Mouse (Mus musculus) gastrocnemius, postnatal 36 days (tissue): ENCODE measurements around the gene Sigirr. TPM values are rescaled to one million over a fixed set of nuclear protein-coding genes. Genes with fewer than 3 reads are reported as not detected.

Experiments used
- DNase-seq, 2 experiments: peaks; one replicate each; pipeline ENCODE4 v3.0.0; 2022
- intact Hi-C: fragments of 180-260 bp; cut with DNase I; formaldehyde crosslinking; loops from one replicate; pipeline ENCODE4 v1.15.1; 2025
- total RNA-seq, 2 experiments: library from RNA; stranded (reverse); gene quantifications; 2 replicates each; pipeline ENCODE4 v1.2.3; 2021

The Sigirr gene
- total RNA-seq, 2 experiments from 2014 or later = 1.7 to 2.0 TPM

DNA sequence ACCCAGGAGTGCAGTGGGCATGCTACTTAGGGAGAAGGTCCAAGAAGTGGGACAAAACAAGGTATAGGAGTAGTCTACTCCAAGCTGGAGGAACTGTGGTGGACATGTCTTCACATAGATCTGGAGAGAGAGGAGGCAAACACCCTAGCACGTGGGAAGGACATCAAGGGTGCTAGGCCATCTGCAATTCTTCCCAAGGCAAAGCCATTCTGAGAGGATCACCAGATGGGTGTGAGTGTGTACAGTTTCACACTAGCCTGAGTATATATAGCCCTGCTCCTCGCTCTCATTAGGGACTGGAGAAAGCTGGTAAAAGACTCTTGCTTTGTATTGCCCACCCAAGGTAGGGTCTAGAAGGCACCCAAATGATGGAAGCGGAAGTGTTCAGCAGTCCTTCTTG lies 37.0 kb downstream of the Sigirr start:
- no peak for DNase-seq
- intact Hi-C loops = no loop called here

DNA sequence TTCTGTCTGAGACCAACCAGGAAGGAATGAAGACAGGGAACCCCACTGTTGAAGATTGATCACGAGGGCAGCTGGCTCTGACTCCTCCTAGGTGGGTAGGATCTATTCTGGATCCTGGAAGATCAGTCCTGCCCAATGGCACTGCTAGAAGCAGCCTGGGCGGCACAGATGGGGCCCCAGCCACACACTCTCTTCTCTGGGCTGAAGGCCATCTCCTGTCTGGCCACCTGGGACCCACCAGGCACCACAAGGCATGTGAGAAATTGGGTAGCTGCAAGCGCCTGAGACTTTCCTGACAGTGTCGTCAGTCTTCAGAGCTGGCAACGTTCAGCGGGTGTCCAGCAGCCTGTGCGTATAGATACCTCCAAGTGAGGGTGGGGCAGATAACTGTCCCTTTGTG lies 37.8 kb downstream of the Sigirr start:
- no peak for DNase-seq
- intact Hi-C loops = no loop called here

DNA sequence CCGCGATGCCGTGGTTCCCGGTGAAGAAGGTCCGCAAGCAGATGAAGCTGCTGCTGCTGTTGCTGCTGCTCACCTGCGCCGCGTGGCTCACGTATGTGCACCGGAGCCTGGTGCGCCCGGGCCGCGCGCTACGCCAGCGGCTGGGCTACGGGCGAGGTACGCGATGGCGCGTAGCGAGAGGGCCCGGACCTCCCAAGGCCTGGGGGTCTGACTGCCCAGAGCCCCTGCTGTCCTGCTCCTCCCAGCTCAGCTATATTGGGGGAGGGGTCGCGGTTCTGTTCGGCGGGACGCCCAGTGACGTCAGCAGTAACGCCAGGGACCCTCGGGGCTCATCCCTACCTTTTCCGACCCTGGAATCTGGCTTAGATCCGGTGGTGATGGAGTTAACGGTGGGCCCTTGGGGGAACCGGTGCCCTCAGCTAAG lies 39.1 kb downstream of the Sigirr start:
- intact Hi-C loops = no loop called here
- no peak for DNase-seq

DNA sequence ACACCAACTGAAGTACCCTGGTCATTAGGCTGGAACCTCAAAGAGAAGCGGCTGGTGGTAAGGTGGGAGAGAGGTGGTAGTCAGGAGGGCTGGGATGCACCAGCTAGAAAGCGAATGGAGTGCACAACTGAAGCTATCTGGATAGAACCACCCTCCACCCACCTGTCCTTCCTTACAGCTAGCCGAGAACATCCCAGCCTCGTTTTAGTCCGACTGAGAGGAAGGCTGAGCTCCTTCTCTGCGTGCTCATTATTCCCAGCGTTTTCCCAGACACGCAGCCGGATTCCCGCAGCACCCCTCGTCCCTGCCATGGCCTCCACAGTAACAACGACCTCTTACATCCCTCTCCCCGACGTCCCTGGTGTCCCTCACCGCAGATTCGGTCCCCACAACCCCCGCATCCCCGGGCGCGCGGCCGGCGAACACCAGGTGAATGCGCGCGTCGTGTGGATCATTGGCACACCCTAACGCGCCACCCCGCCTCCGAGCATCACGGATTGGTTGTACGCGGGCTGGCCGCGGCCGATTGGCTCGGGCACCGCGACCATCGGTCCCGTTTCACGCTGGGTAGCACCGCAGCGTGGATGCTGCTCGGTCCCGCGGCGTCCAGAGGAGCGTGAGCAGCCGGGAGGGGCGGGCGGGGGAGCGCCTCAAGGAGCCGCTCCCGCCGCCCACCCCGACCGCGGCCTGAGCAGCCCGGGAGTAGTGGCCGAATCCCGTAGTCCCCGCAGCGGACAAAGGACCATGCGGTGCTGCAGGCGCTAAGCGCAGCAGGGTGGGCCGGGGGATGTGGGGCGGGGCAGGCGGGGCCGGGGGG lies 39.7 kb downstream of the Sigirr start, which contains the start of gene B4galnt4:
Gene B4galnt4 (plus strand): TSS at position 679 of the 817 bp plus-strand sequence.
- peak in 1 of 2 experiments; percentile 50 for DNase-seq
- intact Hi-C loops = no loop called here

DNA sequence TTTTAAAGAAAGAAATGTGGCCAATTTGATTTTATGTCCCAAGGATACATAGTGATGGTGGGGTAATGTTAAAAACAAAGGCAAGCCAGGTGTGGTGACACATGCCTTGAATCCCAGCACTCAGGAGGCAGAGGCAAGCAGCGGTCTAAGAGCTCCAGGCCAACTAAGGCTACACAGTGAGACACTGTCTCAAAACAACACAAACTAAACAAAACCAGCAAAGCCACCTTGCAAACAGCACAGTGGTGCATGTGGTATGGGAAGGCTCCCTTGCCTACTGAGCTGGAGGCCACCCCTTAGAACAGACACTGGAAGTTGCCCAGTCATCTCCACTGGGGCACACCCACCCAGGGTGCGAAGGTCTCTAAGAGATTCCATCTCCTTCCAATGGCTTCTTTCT lies 40.4 kb downstream of the Sigirr start:
- DNase-seq = no peak
- intact Hi-C loops = no loop called here

DNA sequence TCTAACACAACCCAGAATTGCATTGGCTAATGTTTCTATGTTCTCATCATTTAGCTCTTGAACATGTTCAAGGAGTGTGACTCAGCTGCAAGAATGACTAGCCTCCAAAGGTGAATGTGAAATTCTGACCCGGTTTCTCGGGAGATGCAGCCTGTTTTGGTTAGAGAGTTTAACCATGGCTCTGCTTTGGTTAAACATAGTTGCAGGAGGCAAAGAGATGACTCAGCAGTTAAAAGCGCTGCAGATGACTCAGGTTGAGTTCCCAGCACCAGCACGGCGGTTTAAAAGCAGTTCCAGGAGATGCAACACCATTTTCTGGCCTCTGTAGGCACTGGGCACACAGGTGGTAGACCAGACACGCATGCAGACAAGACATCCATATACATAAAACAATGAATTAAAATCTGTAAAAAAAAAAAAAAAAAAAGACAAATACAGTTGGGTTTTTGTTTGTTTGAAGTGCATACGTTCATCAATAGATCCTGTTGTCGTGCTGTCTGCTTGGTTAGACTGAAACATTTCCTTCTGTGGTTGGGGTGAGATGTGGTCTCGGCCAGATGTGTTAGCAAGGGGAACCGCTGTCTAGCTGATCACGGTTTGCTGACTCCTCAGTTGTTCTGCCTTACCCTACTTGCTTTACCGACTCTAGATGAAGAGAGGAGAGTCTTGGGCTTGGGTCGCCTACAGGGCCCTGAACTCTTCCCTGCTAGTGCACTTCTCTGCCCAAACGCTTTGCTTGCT lies 41.6 kb downstream of the Sigirr start:
- intact Hi-C loops = no loop called here
- DNase-seq = no peak

DNA sequence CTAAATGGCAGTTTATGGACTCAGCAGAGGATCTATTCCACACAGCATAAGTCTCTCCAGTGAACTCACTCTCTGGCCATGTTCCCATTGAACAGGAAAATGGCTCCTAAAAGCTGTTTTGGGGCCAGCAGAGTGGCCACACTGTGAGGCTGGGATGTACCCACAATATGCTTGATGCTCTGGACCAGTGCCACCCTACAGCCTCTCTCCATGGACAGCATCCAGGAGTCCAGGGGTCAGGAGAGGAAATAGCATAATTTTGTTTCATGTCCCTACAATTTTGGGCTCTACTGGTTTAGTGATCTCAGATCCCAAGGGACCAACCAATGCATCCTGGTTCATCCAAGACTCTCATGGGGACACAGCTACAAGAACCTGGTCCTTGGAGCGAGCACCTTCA lies 42.8 kb downstream of the Sigirr start:
- no peak for DNase-seq
- intact Hi-C loops = no loop called here

DNA sequence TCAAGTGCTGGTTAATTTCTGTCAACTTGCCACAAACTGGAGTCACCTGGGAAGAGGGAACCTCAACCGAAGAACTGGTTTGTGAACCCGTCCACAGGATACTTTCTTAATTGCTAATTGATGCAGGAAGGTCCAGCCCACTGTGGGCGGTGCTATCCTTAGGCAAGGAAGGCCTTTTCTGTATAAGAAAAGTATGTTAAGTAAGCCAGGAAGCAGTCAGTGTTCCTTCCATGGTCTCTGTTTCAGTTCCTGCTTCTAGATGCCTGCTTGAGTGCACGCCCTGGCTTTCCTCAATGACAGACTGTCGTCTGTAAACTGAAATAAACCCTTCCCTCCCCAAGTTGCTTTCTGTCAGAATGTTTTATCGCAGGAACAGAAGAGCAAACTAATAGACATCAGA lies 43.4 kb downstream of the Sigirr start:
- intact Hi-C loops = no loop called here
- no peak for DNase-seq

DNA sequence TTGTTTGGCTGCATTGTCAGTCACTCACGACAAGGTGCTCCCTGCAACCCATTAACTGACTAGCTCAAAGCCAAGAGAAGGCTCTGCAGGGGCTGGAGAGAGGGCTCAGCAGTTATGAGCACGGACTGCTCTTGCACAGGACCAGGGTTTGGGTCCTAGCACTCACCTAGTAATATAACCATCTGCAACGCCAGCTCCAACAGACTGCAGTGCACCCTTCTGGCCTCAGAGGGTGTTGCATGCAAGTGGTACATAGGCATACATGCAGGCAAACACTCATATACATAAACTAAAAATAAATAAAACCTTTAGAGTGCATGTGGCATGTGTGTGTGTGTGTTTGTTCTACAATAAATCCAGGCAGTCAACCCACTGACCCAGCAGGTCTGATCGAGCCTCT lies 44.6 kb downstream of the Sigirr start:
- intact Hi-C loops = no loop called here
- DNase-seq = no peak

DNA sequence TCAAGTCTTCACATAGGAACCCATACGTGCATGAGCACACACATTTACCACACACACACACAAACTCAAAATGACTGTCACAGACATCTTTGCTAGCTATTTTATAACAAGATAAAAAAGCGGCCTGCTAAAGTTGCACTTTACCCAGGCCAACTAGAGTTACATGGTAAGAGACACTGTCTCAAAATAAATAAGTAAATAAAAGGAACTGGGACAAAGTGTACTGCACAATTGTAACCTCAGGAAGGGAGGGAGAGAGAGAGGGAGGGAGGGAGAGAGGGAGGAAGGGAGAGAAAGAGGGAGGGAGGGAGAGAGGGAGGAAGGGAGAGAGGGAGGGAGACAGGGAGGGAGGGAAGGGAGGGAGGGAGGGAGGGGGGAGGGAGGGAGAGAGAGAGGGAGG lies 48.0 kb downstream of the Sigirr start:
- intact Hi-C loops = no loop called here

DNA sequence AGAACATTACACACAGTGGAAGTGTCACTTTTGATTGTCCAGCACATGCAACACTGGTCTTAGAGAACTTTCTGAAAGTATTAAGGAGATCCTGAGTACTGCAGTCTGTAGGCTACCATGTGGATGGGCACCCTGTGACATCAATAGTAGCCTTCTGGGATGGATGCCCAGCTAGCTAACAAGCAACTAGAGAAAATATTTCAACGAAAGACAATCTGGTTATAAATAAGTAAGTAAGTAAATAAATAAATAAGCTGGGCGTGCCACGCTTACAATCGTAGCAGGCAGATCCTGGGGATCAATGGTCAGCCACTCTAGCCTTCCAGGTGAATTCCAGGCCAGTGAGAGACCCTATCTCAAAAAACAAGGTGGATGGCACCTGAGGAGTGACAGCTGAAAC lies 48.4 kb downstream of the Sigirr start:
- DNase-seq = no peak
- intact Hi-C loops = no loop called here

More for the DNA sequence above, 48.0 kb downstream of the Sigirr start:
- no peak for DNase-seq

DNA sequence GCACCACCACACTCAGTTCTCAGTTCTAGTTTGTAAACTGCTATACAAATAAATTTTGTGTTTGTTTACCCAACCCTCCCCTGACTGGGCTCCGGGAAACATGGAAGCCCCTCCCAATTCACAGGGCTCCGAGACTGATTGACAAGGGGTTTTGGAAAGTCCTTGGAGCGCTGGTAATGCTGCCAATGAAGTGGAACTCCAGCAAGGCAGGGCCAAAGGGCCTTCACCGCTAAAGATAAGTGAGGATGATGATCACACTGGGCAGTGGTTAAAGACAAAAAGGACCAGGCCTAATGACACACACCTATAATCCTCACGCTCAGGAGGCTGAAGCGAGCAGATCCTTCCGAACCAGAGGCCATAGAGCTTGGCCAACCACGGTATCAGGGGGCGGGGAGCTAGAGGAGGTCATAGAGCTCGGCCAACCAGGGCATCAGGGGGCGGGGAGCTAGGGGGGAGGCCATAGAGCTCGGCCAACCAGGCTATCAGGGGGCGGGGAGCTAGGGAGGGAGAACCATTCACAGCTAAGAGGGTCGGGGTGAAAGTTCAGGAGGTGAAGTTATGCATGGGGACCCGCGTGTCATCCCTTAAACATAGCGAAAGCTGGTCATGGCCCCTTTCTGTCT lies 49.2 kb downstream of the Sigirr start:
- DNase-seq = no peak
- intact Hi-C loops = no loop called here

DNA sequence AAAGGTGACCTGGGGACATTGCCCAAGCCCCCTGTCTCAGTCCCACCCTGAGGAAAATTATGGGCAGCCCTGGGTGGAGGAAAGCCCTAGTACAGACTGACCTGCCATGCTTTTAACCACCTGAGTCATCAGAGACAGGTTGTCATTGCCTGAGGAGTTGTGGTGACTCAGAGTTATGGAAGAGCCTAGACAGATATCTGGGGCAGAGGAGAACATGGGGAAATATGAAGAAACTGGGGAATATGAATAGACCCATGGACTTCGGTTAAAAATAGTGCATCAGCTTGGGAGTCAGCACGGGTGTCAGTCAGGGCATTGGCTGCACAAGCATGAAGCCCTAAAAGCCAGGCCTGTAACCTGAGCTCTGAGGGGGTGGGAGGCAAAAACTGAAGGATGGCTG lies 51.0 kb downstream of the Sigirr start:
- intact Hi-C loops = loop anchor here (5.0 kb wide), 2 partner anchors 92 to 207 kb away; partner anchors contain the start of genes Gm45717 and Ifitm2
- no peak for DNase-seq

DNA sequence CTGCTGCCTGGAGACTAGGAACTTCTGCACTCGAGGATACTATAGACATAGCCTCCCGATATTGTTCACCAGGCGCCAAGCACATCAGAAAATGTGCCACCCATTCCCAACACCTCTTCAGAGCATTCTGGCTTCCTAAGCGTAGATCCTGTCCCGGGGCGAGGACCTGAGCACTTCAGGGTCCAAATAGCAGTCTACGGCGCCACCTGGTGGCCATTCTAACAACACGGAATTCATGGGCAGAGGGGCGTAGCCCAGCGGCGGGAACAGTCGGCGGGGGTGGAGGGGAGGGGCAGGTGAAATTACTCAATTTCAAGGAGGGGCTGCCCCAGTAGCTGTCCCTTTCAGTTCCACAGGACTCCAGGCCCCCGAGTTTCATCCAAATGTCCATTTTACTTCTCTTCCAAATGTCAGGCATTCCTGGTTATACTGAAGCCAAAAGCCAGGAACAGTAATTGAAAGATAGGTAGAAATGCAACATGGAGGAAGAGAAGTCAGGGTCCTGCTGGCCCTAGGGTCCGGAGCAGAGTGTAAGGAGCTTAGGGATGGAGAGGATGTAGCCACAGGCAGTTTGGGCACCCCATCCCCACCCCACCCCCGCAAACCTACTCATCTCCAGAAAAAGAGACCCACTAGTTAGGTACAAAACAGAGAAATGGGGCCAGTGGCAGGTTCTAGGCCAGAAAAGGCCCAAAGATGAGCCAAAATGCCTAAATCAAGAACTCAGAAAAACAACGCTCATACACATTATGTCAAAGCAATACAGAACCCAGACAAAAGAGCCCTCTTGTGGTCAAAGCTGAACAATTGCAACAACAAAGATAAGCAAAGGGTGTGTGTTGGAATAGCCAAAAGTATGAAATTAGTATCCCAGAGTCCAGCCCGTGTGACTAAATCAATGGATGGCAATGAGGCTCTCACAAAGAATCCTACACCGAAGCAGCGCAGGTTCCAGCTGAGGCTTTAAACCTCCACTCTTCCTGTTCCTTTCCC lies 51.9 kb downstream of the Sigirr start:
- intact Hi-C loops = loop anchor here (5.0 kb wide), 2 partner anchors 91 to 206 kb away; partner anchors contain the start of genes Gm45717 and Ifitm2
- DNase-seq = peak; percentile 90 to 91

DNA sequence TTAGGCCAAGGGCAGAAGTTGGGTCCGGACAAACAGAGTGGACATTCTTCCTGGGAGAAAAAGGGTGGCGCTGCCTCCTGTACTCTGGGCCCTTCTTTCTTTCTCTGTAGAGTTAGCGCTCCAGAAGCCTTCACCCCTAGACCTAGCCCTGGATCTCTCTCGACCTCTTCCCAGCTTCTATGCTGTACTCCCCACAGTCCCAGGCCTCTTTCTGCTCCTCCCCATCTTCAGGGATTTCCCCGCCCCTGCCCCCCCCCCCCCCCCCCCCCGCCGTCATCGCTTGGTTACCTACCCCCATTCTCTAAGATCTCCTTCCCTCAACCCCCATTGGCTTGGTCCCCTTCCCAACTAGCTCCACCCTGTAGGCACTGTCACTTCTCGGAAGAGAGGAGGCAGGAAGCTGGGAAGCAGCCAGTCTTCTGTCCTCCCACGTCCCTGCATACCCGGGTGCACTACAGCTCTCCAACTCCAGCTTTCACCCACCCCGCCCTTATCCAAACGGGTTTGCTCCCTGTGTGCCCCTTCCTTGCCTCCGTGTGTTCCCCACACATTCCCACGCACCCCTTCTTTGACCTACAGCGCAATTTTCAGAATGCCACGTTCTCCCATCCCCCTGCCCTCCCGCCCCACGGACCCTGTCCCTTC lies 52.7 kb downstream of the Sigirr start:
- peak; percentile 71 to 84 for DNase-seq
- intact Hi-C loops = loop anchor here (2.0 to 5.0 kb wide), 4 partner anchors 39 to 205 kb away; partner anchors contain the start of genes Gm45717 and Ifitm2

DNA sequence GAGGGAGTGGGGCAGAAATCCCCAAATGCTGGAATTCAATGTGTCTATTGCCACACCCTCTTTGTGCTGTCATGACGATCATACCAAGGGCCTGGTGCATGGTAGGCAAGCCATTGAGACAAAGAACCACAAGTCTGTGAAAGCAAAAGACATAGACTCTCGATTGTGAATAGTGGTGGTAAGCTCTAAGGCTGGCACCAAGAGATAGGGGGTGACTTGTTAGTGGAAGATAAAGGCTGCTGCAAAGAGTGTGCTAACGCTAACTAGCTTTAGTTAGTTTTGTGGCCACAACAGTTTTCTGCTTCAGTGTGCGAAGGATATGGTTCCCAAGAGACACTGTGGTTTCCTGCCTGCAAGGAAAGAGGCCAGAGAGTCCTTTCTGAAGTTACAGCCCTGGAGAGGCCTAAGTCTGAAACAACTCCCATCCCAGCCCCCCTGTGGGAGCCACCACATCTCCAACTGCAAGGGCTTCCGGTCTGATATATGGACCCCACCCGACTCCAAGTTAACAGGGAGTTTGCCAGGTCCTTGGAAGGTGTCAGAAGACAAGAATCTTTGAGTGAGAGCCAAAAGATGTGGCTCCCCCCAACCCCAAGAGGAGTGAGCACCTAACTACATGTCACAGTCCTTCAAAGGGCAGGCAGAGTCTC lies 53.3 kb downstream of the Sigirr start:
- DNase-seq = no peak
- intact Hi-C loops = loop anchor here (2.0 to 5.0 kb wide), 4 partner anchors 38 to 205 kb away; partner anchors contain the start of genes Gm45717 and Ifitm2

DNA sequence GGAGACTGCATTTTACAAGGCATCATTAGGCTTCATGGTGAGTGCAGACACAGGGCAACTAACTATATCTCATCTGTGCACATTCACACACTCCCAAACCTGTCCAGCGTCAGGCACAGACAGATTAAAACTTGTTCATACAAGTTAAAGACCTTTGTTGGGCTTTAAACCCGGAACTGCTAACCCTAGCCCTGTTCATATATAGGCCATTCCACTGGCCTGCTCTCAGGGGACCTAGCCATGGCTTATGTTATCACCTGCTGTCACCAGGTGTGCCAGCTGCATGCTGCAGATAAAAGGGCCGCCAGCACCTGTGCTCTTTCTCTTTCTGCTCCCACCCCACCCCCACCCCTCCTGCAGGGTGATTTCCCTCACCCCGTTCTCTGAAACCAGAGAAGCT lies 57.8 kb downstream of the Sigirr start:
- DNase-seq = no peak
- intact Hi-C loops = no loop called here

DNA sequence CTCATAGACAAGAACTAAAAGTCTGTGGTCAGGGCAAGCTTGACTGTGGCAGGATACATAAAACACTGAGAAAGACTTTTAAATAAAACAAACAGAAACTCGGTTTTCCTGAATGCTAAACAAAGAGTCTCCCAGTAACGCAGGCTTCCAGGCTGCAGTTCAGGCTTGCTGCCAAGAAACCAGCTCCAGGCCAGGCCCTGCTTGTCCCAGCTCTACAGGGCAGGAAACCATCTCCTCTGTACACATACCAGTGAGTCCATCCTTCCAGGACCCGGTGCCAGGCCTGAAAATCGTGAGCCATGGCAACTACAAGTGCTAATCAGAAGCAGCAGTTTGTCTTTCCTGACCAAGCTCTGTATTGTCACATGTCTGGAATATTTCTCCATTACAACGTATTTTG lies 58.7 kb downstream of the Sigirr start:
- peak; percentile 69 to 74 for DNase-seq
- intact Hi-C loops = loop anchor here (2.0 kb wide), 1 partner anchor 31 kb away; the partner anchor contains the start of gene Ifitm3
